Mouse (Mus musculus) kidney, postnatal 0 days (tissue): ENCODE results near the gene Tubal3. TPM values are rescaled to one million over a fixed set of nuclear protein-coding genes. Genes with fewer than 3 reads are reported as not detected.

Experiments used
- ATAC-seq: fragments of 200-750 bp; cut with Nextera tagmentation; replicated peaks from 2 replicates; pipeline ENCODE4 v1.8.0; 2017; ENCODE audit warnings: low read depth, moderate number of reproducible peaks, moderate TSS enrichment, moderate library complexity; ENCODE audit not compliant: low FRiP score
- DNase-seq: peaks from one replicate; pipeline ENCODE4 v3.0.0-alpha.2; 2016; ENCODE audit warnings: low spot score
- H3K27ac ChIP-seq: fragments of 300-500 bp; sonication (generic); 2 replicates; pipeline ENCODE4 v1.5.1; 2014; ENCODE audit warnings: mild to moderate bottlenecking
- H3K27me3 ChIP-seq: fragments of 300-500 bp; sonication (generic); 2 replicates; pipeline ENCODE4 v1.6.1; 2014; ENCODE audit warnings: low read length, mixed read lengths; ENCODE audit not compliant: insufficient read depth
- H3K36me3 ChIP-seq: fragments of 300-500 bp; sonication (generic); 2 replicates; pipeline ENCODE4 v1.6.1; 2014; ENCODE audit warnings: low read length, mixed read lengths; ENCODE audit not compliant: insufficient read depth
- H3K4me1 ChIP-seq: fragments of 300-500 bp; sonication (generic); replicated peaks from 2 replicates; pipeline ENCODE4 v1.6.1; 2014; ENCODE audit warnings: antibody characterized with exemption, low read length, mixed read lengths; ENCODE audit not compliant: insufficient read depth
- H3K4me2 ChIP-seq: fragments of 300-500 bp; sonication (generic); 2 replicates; pipeline ENCODE4 v1.6.1; 2014; ENCODE audit warnings: mild to moderate bottlenecking, low read length, moderate library complexity, mixed read lengths
- H3K4me3 ChIP-seq: fragments of 300-500 bp; sonication (generic); replicated peaks from 2 replicates; pipeline ENCODE4 v1.5.1; 2014; ENCODE audit warnings: low read depth, low read length
- H3K9ac ChIP-seq: fragments of 300-500 bp; sonication (generic); 2 replicates; pipeline ENCODE4 v1.6.1; 2014; ENCODE audit warnings: low read depth, low read length
- H3K9me3 ChIP-seq: fragments of 300-500 bp; sonication (generic); replicated peaks from 2 replicates; pipeline ENCODE4 v1.6.1; 2016; ENCODE audit warnings: low read length, inconsistent platforms, mixed read lengths
- CTCF ChIP-seq: IDR thresholded peaks from 2 replicates; pipeline ENCODE4 v1.5.1; 2016; ENCODE audit warnings: antibody characterized with exemption, low read depth, mild to moderate bottlenecking, moderate library complexity
- WGBS: fragments of 180-500 bp; shearing (Covaris S2); extraction: QIAGEN DNeasy Blood & Tissue Kit; methylation state at CpG from one replicate; pipeline ENCODE4 v1.1.7; 2014; 5-methylcytosine and 5-hydroxymethylcytosine counted together
- microRNA-seq: library from miRNA; unstranded; fragments of <30 nt; microRNA quantifications from one replicate; pipeline ENCODE4, GENCODE M21; 2016
- polyA plus RNA-seq: library from polyadenylated mRNA; unstranded; fragments of >200 nt; fragmentation: Nextera tagmentation; extraction: Ambion mirVana; gene quantifications from 2 replicates; pipeline ENCODE4 v1.2.1, GENCODE M21; 2015

The Tubal3 gene
- polyA plus RNA-seq, 1 experiment from 2014 or later: not detected

- H3K4me3 ChIP-seq: no peak within 1 kb of the TSS
- no peak for TF ChIP-seq CTCF
- H3K4me1 ChIP-seq: no peaks in the 10 kb centered on the region
- no peaks in the 10 kb centered on the region for H3K9me3 ChIP-seq
- ATAC-seq: no peak
- no peak within 1 kb of the TSS for H3K27ac ChIP-seq
- 39% methylated on average over 2 of the region's 2 CpGs for WGBS
- no peaks in the 10 kb centered on the region for H3K36me3 ChIP-seq
- H3K9ac ChIP-seq: no peak within 1 kb of the TSS
- H3K4me2 ChIP-seq: no peak within 1 kb of the TSS
- DNase-seq: no peak
- no peaks in the 10 kb centered on the region for H3K27me3 ChIP-seq
Measured at GRCm38 (mm10) chr13:3945249-3945648, 27.2 kb downstream of the Tubal3 start, which contains the start of gene Ucn3. Ucn3 (minus strand) TSS chr13:3945349.

- no peak overlapping the region for H3K4me2 ChIP-seq
- H3K4me1 ChIP-seq: no peaks in the 10 kb centered on the region
- TF ChIP-seq CTCF: no peak
- no peaks in the 10 kb centered on the region for H3K9me3 ChIP-seq
- H3K9ac ChIP-seq: no peak overlapping the region
- WGBS: 87% methylated on average over 4 of the region's 4 CpGs
- no peaks in the 10 kb centered on the region for H3K27me3 ChIP-seq
- no peak overlapping the region for H3K27ac ChIP-seq
- DNase-seq (no peak), ATAC-seq (no peak)
- H3K36me3 ChIP-seq: no peaks in the 10 kb centered on the region
- H3K4me3 ChIP-seq: no peak overlapping the region
Measured at GRCm38 (mm10) chr13:3947267-3947666, 29.2 kb downstream of the Tubal3 start.

GRCm38 (mm10) chr13:3949477-3949876, 31.4 kb downstream of the Tubal3 start:
- ATAC-seq: no peak
- no peak for DNase-seq
- Histone ChIP-seq H3K9me3 (no peaks in the 10 kb centered on the region), H3K27me3 (no peaks in the 10 kb centered on the region), H3K9ac (no peak overlapping the region), H3K4me2 (no peak overlapping the region), H3K27ac (no peak overlapping the region), H3K36me3 (no peaks in the 10 kb centered on the region), H3K4me1 (no peaks in the 10 kb centered on the region), H3K4me3 (no peak overlapping the region)
- no peak for TF ChIP-seq CTCF
- WGBS: 93% methylated on average over 4 of the region's 4 CpGs

- no peak for ATAC-seq
- no peaks in the 10 kb centered on the region for H3K9me3 ChIP-seq
- no peaks in the 10 kb centered on the region for H3K4me1 ChIP-seq
- no peak overlapping the region for H3K27ac ChIP-seq
- DNase-seq: no peak
- H3K27me3 ChIP-seq: no peaks in the 10 kb centered on the region
- H3K4me3 ChIP-seq: no peak overlapping the region
- no peak overlapping the region for H3K9ac ChIP-seq
- no peaks in the 10 kb centered on the region for H3K36me3 ChIP-seq
- 81% methylated on average over 6 of the region's 6 CpGs for WGBS
- no peak overlapping the region for H3K4me2 ChIP-seq
- TF ChIP-seq CTCF: peak; percentile 29; the same call in 1 of the 2 replicates
Measured at GRCm38 (mm10) chr13:3951198-3951914, 33.3 kb downstream of the Tubal3 start.

GRCm38 (mm10) chr13:3968849-3969248, 50.8 kb downstream of the Tubal3 start:
- Histone ChIP-seq H3K4me3 (no peak overlapping the region), H3K9me3 (no peaks in the 10 kb centered on the region), H3K4me1 (no peaks in the 10 kb centered on the region), H3K4me2 (no peak overlapping the region), H3K27ac (no peak overlapping the region), H3K9ac (no peak overlapping the region), H3K36me3 (no peaks in the 10 kb centered on the region), H3K27me3 (no peaks in the 10 kb centered on the region)
- TF ChIP-seq CTCF: no peak
- 86% methylated on average over 4 of the region's 4 CpGs for WGBS
- ATAC-seq (no peak), DNase-seq (no peak)

Small RNAs within 50 kb of the gene (microRNA-seq; reads per million reads assigned to microRNA genes)
- gene Gm22460: not detected

Other genes starting within 250 kb of the Tubal3 start
- gene Calml3, start 114.0 kb upstream of the Tubal3 start, polyA plus RNA-seq: 1.4 and 1.6 TPM in 2 replicates
- not detected in 2 replicates for gene Calm4, start 80.5 kb upstream of the Tubal3 start, polyA plus RNA-seq
- not detected in 2 replicates for gene Calm5, start 64.1 kb upstream of the Tubal3 start, polyA plus RNA-seq
- 46.0 and 52.4 TPM in 2 replicates for gene Net1, start 54 bp upstream of the Tubal3 start, polyA plus RNA-seq
- not detected in 2 replicates for gene Ucn3, start 27.1 kb downstream of the Tubal3 start, polyA plus RNA-seq
- gene Akr1c14, start 130.7 kb downstream of the Tubal3 start, polyA plus RNA-seq: 1.7 and 2.0 TPM in 2 replicates
- gene Akr1c18, start 232.4 kb downstream of the Tubal3 start, polyA plus RNA-seq: 3.8 and 4.1 TPM in 2 replicates